Mouse (Mus musculus) megakaryocyte-erythroid progenitor cell, adult 5-6 weeks (primary cell): ENCODE measurements around the gene Tmem150b. TPM values are rescaled to one million over a fixed set of nuclear protein-coding genes. Genes with fewer than 3 reads are reported as not detected.

Experiments used
- ATAC-seq: replicated peaks from 2 replicates; pipeline ENCODE4 v1.8.0; 2016; ENCODE audit warnings: mild to moderate bottlenecking, inconsistent platforms; ENCODE audit not compliant: severe bottlenecking, poor library complexity, low FRiP score, low TSS enrichment
- total RNA-seq, 2 experiments: library from RNA; stranded (forward) in 1 of 2; stranded (reverse) in 1 of 2; fragments of 200-1000, 215-1000 nt in 1 of 2; fragments of >200 nt in 1 of 2; fragmentation: Nextera tagmentation in 1 of 2; gene quantifications; 2 replicates each; pipeline ENCODE4 v1.2.3; 2014 to 2017

Gene Tmem150b
- not detected in 2 replicates for total RNA-seq (2014; fragmentation: Nextera tagmentation)
- 0.33 and 1.1 TPM in 2 replicates for total RNA-seq (2017)

DNA sequence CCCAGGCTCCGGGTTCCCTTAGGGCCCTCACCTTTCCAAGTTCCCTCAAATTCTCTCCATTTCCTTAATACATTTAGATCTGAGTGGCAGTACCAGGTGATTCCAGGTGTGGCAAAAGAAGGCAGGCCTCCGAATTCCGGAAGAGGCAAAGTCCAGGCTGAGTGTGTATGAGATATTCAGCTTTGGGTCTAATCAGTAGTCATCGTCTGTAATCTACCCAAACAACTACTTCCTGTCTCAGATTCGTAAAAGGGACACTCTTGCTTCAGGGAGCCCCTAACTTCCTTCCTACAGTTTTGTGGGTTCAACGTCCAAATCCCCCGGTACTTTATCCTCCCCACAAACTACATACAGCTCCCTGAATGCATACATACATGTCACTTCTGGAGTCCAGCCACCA, at the start of gene Tmem150b:
Tmem150b (minus strand) TSS at position 81 of the 400 bp plus-strand sequence.
- 0 out of 2 replicates have a peak, but pooled peaks have one; percentile 7 for ATAC-seq

DNA sequence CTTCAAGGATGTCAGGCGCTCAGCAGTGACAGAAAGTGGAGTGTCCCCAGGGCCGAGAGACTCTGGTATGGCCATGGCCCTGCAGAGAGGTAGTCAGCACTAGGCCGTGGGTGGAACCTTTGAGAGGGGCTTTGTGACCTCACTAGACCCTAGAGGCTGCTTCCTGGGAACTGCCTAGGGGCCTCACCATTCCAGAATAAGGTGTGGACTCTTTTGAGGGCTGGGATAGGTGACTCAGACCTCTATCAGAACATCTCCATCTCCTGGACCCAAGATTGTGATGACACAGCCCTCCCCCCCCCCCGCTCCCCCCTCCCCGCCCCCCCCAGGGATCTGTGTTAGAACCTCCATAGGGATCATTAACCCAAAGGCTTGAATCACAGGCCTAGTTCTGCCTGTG, 46.2 kb upstream of the Tmem150b start, which contains the start of gene Fam71e2:
Fam71e2 (minus strand) TSS at position 101 of the 400 bp plus-strand sequence.
- ATAC-seq: no peak

DNA sequence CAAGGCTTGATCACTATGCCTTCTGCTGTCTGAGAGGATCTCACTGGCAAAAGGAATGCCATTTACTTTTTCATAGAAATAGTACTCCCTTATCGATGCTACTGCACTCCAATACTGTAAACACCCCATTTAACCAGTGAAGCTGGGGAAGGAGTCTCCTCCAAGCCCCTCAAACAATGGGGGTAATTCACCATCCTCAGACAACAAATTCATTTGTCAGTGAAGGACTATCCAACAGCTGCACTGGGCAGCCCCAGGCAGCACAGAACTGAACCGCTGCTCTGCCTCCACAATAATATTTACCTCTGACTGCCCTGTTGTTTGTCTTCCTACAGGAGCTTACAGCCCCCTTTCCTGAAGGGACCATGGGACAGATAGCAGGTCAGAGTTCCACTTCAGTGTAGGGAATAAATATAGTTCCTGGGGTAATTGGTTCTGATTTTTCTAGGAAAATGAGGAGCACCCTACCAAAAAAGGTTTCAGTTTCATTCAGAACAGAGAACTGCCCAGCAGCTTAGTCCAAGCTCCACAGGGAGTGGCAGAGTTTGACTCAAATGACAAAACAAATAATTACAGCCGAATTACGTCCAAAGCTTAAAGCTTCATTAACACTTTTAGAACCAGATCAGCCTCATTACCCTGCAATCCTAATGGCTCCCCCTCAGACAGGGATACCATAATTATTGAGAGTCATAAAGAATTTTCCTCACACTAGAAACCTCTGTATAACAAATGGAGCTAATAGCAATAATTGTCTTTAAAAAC, 40.1 kb upstream of the Tmem150b start:
- ATAC-seq: no peak

DNA sequence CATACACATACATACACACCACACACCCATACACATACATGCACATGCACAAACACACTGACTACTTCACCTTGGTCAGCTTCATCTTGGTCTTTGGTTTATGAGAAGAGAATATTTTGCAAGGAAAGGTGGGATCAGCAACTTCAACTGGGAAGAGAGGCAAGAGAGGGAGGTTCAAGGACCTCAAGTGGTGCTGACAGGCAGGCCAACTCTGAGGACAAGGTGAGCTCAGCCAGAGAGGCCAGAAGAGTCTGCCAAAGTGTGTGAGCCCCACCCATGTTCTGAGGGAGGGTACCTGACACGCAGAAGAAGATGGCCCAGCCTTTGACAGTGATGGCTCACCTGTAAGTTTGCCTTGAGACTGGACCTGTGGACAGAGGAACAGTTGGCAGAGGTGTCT, 34.6 kb upstream of the Tmem150b start:
- no peak for ATAC-seq

DNA sequence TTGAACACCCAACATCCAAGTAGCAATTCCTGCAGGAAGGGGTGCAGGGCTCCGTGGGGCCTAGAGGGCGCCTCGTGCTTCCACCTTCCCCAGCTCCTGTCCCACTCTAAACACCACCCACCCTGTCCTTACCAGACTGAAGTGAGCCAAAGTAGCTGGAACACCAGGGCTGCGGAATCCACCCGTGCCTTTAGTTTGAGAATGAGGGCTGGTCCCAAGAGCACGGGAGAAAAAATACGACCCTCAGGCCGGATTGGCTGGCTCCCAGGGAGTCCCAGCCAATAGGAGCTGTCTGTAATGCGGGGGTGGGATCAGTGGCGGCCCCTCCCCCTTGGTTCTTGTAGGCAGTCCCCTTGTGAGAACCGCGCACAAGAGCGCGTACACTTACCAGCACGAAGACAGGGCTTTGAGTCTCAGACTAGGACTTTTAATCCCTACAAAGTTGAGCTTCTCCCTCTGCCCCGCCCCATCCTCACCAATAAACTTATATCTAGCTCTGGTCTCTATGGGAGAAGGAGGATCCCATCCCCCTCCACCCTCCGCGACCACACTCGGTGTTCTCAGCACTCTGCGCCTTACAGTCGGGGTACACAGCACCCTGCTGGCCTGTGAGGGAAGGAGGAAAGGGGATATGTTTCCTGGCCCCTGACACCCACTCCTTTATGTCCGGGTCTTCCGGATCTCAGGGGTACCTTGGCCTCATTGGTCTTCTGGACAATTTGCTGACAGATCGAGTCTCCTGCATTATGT, 27.9 kb upstream of the Tmem150b start, which contains the start of gene Cox6b2:
Cox6b2 (minus strand) TSS at position 274 of the 750 bp plus-strand sequence.
- peak; percentile 75 for ATAC-seq

DNA sequence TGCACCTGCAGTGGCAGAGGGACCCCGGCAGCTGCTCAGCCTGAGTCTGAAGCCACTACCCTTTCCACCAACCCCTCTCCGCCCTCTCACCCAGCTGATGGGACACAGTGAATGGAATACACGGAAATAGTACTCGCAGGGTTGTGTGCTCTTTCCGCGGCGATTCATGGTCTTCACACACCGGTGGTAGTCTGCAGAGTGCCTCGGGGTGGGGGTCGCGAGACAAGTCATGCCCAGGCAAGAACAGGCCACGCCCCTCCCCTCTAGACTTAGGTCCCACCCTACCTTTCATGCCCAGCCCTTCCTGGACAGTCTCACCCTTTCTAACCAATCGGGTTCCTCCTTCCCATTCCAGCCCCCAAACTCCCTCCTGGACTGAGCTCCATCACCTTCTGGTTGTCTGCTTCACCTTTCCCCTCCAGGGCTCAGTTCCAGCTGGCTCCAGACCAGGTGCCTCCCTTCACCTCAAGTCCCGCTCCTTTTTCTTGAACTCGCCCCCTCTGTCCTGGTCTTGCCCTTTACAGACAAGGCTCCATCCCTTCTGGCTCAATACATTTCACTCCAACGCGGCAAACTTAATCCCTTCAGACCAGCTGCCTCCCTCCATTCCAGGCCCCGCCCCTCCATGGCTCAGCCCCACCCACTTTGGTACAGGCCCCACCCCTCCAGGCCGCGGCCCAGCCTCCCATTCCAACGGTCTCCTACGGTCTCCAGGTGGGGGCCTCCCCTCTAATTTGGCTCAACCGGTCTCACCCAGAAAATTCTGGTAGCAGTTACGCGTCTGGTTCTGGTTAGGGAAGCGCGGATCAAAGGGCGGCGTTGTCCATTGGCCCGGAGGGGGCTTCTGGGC, 27.1 kb upstream of the Tmem150b start:
- ATAC-seq: peak; percentile 56

DNA sequence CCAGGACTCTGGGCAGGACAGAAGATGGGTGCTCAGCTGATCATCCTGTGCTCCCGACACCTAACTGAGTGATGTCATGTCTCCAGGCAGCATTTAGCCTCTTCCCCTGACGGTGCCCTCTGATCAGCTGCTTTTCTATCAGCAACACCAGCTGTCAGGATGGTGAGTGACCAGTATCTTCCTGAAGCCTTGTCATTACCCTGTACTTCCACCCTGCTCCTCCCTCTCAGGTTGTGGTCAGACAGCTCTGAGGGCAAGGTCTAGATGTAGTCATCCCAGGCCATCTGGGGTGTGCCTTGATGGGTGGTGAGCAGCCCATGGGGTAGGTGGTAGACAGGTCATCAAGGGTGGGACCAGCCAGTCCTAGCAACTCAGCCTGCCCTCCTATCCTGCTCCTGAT, 24.1 kb upstream of the Tmem150b start:
- ATAC-seq: no peak

DNA sequence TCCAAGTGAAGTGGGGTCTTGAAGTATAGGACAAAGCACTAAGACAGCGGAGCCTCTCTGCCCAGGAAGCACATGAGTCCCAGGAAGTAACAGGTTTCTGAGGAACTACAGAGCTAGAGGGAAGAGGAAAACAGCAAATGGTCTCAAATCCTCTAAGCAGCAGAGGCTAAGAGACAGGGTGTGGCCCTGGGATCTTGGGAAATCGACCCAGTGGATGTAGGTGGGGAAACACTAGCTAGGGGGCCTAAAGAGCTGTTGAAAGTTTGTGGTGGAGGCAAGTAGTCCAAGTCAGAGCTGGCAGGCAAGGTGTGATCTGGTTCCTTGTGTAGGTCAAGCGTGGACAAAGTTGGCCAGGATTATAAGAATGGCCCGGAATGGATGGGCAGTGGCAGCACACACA, 23.3 kb upstream of the Tmem150b start:
- ATAC-seq: no peak

DNA sequence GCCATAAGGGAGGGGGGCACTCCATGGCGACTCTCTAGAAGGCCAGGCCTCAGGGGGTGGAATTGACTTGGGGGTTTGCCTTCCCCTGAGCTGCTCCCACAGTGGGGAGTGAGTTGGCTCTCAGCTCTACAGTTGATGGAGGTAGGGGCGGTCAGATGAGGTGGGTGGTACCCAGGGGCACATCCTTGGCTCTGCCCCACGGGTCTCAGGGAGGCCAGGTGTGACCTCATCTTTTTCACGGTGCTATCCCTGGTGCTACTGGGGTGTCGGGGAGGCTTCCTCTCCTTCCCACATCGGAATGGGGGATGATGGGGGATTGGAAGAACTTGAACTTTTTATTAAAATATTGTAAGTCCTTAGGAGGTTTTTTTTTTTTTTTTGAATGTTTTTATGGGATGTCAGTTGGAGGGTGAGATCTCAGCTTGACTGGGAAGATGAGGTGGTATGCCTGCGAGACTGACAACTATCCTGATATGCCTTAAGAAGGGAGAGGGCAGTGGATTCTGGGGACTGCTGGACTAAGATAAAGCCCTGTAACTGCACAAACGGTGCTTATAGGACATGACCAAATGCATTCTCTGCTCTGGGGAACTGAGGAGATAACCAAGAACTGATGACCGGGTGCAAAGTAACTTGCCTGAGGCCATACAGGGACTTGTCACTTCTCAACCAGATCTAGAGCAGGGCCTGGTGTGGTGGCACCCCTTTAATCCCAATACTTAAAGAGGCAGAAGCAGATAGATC, 22.3 kb upstream of the Tmem150b start:
- peak; percentile 64 for ATAC-seq

DNA sequence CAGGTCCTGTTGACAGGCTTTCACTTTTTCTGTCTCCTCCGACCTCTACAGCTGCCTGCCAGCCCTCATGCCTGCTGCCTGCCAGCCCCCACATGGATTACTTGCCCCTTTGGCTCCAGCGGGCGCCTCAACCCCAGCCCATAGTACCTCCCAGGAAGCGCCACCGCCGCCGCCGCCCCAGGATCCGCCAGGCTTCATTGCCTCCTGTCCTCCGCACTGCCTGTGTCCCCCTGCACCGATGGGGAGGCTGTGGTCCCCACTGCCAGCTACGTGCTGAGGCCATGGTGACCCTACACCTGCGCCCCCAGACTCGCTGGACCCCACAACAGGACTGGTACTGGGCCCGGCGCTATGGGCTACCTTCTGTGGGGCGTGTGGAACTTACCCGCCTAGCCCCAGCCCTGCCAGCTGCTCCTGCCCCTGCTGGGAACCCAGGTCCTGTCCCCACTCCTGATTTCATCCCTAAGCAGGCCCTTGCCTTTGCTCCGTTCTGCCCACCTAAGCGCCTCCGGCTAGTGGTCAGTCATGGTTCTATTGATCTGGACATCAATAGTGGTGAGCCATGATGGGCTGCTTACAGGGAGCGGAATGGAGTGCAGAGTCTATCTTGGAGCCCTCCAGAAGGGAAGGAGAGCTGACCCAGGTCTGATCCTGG, 21.4 kb upstream of the Tmem150b start:
- no peak for ATAC-seq

DNA sequence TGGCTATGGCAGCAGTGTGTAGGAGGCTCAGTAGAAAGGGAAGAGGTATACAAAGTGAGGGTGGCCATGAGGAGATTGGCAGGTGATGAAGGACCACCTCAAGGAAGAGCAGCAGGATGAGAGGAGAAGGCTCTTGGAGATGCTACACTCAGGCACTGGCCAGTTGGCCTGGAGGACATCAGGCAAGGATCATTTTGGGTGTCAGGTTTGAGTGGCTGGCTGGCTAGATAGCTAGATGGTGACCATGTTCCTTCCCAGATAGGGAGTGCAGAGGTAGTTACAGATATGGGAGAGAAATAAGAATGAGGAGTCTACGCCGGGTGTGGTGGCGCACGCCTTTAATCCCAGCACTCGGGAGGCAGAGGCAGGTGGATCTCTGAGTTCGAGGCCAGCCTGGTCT, 19.8 kb upstream of the Tmem150b start:
- no peak for ATAC-seq

DNA sequence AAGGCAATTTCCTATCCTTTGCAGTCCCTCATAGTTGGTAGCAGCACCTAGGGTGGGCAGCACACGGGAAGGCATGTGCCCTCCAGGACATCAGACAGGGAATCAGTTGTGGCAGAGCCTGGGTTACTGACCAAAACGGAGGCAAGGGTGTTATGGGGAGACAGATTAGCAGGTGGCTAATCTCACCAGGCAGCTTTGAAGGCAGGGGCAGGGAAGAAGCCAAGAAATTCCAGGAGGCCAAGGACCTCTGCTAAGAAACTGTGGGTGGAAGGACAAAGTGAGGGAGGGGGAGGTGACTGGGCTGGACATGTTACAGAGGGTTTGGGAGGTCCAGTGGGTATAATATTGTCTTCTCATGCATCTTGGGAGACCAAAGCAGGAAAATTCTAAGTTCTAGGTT, 18.3 kb upstream of the Tmem150b start:
- ATAC-seq: no peak

DNA sequence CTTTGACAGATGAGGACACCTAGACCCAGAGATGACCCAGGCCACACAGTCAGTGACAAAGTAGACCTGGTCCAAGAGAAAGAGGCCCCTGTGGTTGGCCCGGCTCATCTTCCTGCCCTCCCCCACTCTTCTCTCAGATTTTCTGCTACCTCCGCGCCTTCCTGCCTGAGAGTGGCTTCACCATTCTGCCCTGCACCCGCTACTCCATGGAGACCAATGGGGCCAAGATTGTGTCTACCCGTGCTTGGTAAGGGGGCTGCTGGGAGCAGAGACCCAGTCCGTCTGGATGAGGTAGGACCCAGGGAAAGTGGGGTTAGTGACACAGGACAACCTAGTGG, 17.4 kb upstream of the Tmem150b start:
- no peak for ATAC-seq

DNA sequence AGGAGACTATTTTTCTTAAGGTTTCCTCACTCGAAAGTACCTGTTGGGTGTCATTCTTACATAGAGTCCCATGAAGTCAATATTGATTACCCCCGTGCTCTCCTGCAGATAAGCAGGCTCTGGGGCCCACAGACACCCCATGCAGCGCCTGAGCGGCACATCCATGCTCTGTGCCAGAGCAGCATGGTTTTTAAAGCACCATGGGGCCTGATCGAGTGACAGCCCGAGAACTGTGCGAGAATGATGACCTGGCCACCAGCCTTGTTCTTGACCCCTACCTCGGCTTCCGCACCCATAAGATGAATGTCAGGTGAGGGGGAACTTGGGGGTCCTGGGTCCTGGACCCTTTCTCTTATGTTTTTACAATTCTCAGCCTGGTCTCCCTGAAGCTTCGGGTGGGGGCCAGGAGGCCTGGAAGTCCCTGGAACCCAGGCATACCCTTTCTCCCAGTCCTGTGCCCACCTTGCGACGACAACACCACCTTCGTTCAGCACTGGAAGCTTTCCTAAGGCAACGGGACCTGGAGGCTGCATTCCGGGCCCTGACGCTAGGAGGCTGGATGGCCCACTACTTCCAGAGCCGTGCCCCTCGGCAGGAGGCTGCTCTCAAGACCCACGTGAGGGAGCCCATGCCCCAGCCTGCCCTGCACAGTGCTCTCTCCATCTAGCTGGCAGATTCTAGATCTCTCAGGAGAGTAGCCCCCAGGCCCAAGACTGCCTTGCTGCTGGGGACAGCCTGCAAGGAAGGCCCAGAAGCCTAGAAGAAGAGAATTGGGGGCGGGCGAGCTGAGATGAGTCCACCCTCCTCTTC, 16.8 kb upstream of the Tmem150b start:
- ATAC-seq: no peak

DNA sequence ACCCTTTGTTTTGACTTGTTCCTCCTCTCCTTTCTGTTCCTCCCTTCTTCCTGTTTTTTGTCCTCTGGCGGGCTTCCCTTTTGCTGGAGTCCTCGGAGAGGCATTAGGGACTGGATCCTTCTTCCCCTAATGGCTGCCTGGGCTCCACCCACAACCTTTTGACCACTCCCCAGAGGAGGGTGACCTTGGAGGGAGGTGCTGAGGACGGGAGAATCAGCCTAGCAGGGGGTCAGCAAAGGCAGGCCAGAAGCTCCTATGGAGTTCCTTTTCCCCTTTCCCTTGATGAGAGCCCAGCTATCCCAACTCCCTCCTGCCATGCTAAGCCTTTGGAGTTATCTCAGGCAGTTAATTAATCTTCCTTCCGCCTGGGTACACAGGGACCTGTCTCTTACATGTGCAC, 16.1 kb upstream of the Tmem150b start:
- 0 out of 2 replicates have a peak, but pooled peaks have one; percentile 34 for ATAC-seq

DNA sequence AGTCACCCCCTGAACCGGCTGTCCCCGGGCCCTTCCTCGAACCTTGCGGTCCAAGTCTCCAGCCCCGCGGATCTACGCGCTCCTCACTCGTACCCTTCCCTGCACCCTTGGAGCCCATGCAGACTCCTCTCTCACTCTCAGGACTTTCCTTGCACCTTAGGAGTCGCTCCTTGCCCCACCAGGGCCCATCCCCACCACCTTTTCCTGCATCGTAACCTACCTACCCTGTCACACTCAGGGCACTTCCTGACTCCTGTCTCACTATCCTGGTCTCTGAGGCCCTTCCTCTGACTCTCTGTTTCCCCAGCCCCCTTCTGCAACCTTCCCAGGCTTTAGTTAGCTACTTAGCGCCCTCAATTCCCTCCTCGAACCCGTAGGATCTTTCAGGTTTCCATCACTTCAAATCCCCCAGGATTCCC, 15.3 kb upstream of the Tmem150b start:
- ATAC-seq: no peak

DNA sequence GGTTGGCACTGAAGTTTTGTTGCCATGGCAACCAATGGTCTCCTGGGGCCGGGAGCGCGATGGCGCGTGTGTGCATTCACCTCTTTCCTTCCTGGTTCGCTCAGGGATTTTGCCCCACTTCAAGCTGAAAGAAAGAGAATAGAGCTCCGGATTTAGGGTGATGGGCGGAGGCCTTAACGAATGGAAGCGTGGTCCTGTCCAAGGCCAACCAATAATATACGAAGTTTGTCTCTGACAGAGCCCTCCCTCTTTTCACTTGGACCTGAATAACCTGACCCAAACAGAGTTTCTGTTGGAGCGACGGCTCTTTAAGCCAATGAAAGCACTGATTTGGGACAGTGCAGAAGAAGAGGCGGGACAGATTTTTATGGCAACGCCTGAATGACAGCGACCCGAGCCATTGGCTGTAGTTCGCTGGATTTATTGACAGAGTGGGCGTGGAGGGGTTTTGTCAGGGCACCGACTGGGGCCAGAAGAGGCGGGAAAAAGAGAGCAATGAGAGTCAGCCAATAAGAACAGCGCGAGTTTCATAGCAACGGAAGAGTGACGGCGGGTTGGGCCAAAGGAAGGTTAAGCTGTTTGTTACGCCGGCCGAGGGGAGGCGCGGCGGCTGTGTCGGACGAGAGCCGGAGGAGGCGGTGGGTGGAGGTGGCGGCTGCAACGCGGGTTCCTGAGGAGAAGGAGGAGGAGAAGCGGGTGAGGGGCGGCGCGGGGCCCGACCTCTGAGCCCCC, 14.7 kb upstream of the Tmem150b start, which contains the start of gene Kmt5c:
Kmt5c (plus strand) TSS at position 572 of the 732 bp plus-strand sequence.
- peak; percentile 84 for ATAC-seq
